Mouse (Mus musculus) liver, adult 2 months (tissue): ENCODE measurements around the gene Cysrt1.

Experiments used
- CTCF ChIP-seq: fragments of 200-500 bp; IDR thresholded peaks from 2 replicates; pipeline ENCODE4 v1.5.1; 2011; ENCODE audit warnings: low read depth, low read length, control low read depth
- POLR2A ChIP-seq: fragments of 200-500 bp; IDR thresholded peaks from 2 replicates; pipeline ENCODE4 v1.6.1; 2011; ENCODE audit warnings: low read length, control low read depth; ENCODE audit not compliant: insufficient read depth; ENCODE audit errors: extremely low read depth

DNA sequence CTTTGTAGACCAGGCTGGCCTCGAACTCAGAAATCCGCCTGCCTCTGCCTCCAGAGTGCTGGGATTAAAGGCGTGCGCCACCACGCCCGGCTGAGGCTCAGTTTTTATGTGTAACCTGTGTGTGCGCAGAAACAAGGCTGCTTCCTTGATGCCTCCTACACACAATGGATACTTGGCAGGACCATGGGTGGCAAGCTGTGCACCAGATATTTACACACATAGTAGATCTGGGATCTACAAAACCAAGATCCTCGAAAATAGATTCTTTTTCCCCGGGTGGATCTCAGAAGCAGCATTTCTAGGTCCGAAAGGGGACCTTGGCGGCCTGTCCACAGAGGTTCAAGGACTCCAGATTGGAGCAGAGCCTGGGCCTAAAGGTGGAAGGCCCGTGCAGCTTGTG lies 19.6 kb upstream of the Cysrt1 start:
- TF ChIP-seq POLR2A, result no peak
- TF ChIP-seq CTCF, result no peak
